Mouse (Mus musculus): ENCODE results near the gene Rbfox2.

DNA sequence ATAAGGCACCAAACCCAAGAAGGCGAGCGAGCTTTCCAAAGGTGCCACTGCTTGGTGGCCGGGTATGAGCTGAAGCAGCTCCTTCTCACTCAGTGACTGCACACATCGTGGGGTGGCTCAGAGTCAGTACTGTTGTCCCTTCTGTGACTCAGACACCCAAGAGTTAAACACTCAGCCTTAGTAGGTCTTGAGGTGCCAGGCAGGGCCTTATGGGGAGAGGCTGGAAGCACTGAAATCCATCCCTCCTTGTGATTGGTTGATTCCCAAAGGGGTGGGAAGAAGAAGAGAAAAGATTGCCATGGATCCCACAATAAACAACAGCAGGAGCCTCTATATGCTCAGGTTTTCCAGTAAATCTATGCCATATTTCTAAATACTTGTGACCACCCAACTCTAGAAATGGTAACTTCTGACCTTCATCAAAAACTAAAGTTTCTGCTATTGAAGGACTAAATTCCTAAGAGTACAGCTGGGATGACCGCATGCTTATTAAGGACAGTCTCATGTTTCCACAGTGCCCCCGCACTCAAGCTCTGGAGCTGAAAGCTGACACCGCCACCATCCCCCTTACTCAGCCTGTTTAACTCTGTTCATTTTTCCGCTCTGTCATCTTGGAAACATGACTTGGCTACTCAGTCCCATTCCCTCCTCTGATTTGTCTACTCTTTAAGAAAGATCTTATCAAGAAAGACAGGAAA, 92.2 kb downstream of the Rbfox2 start:
- no peak for TF ChIP-seq POLR2A (IDR thresholded peaks at IDR 0.05; ENCODE audit: borderline replicate concordance, insufficient read depth, low read length)
- no peak for TF ChIP-seq CTCF (IDR thresholded peaks at IDR 0.05; ENCODE audit: borderline replicate concordance, insufficient read depth, low read depth, low read length)

Measured in cerebellum, adult 2 months (tissue).